ENCODE assay signal across 7 mouse cellular contexts in the genomic region with DNA sequence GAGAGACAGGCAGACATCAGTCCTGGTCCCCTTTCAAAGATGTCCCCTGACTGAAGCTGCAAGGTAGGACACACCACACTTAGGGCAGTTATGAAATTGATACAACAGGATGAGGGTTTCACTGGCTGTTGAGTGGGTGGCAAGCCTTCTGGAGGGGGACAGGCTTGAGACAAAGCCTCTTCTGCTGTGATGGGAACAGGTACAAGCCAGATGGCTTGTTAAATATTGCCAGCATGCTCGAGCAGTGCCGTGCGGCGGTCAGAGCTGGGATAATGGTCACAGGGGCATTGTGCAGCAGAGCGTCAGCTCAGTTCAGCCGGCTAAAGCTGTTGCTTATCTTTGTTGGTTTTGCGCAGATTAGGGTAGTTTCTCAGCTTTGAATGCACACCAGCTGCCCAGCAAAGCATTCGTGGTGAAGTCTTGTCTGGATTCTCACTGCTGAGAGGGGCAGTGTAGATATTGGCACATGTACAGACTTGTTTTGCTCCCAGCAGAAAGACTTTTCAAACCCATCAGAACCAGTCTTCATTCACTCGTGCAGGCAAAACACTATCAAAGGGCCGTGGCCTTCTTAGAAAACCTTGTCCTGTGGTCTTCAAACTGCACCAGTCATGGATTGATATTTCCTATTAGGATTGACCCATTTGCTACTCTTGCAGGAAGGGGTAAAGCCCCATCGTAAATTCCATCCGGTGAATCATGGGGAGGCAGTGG.
DNase-seq lines count a peak whose midpoint lies in the region; ATAC-seq lines count a peak whose summit lies in the region.

No protein-coding gene starts in this region.

- H3K4me2 ChIP-seq in midbrain, embryonic 16.5 days (ENCODE audit: low read length), result no peak overlapping the region
- no peak overlapping the region; the same call in 1 of the 2 replicates for H3K4me2 ChIP-seq in intestine, embryonic 15.5 days (replicated peaks)

- peak overlapping the region; percentile 59 for H3K27ac ChIP-seq in midbrain, embryonic 10.5 days (replicated peaks)
- no peak overlapping the region for H3K27ac ChIP-seq in midbrain, embryonic 16.5 days (ENCODE audit: low read length)
- no peak overlapping the region for H3K27ac ChIP-seq in intestine, embryonic 15.5 days

- WGBS in midbrain, embryonic 10.5 days, result 47% methylated on average over 12 of the region's 12 CpGs
- WGBS in midbrain, embryonic 16.5 days, result 36% methylated on average over 12 of the region's 12 CpGs
- WGBS in intestine, embryonic 15.5 days, result 39% methylated on average over 12 of the region's 12 CpGs

- ATAC-seq in midbrain, embryonic 16.5 days, result no peak
- peak; percentile 86 for ATAC-seq in intestine, embryonic 15.5 days

- H3K27me3 ChIP-seq in midbrain, embryonic 10.5 days (ENCODE audit: low read depth, poor library complexity, severe bottlenecking), result peaks cover 64% of the 10 kb centered on the region
- H3K27me3 ChIP-seq in midbrain, embryonic 16.5 days (ENCODE audit: control insufficient read depth, insufficient read depth, low read depth, low read length), result no peaks in the 10 kb centered on the region
- no peaks in the 10 kb centered on the region for H3K27me3 ChIP-seq in intestine, embryonic 15.5 days (replicated peaks)

- H3K9ac ChIP-seq in midbrain, embryonic 16.5 days (ENCODE audit: low read depth, low read length), result no peak overlapping the region
- H3K9ac ChIP-seq in intestine, embryonic 15.5 days, result no peak overlapping the region

- peak; percentile 44 for DNase-seq in midbrain, embryonic 10.5 days (ENCODE audit: low spot score)
- DNase-seq in layer of hippocampus, postnatal 36 days, result peak; percentile 9 to 11
- DNase-seq in spleen, postnatal 36 days (ENCODE audit: low spot score in 2 of 2), result no peak
- no peak for DNase-seq in heart, adult 18-20 months
- DNase-seq in heart, adult 8-10 months (ENCODE audit: low spot score), result no peak

- H3K4me1 ChIP-seq in midbrain, embryonic 10.5 days, result peaks cover 30% of the 10 kb centered on the region
- H3K4me1 ChIP-seq in midbrain, embryonic 16.5 days (ENCODE audit: control insufficient read depth, insufficient read depth, low read length), result no peaks in the 10 kb centered on the region
- no peaks in the 10 kb centered on the region for H3K4me1 ChIP-seq in intestine, embryonic 15.5 days (replicated peaks)

- no peak overlapping the region for H3K4me3 ChIP-seq in midbrain, embryonic 10.5 days
- no peak overlapping the region for H3K4me3 ChIP-seq in midbrain, embryonic 16.5 days (ENCODE audit: low read depth, low read length)
- H3K4me3 ChIP-seq in intestine, embryonic 15.5 days (replicated peaks), result no peak overlapping the region

- no peaks in the 10 kb centered on the region for H3K9me3 ChIP-seq in midbrain, embryonic 10.5 days (replicated peaks)
- H3K9me3 ChIP-seq in midbrain, embryonic 16.5 days (replicated peaks; ENCODE audit: control insufficient read depth, low read length, poor library complexity, severe bottlenecking), result no peaks in the 10 kb centered on the region
- no peaks in the 10 kb centered on the region for H3K9me3 ChIP-seq in intestine, embryonic 15.5 days

- no peaks in the 10 kb centered on the region for H3K36me3 ChIP-seq in midbrain, embryonic 10.5 days
- no peaks in the 10 kb centered on the region for H3K36me3 ChIP-seq in midbrain, embryonic 16.5 days (ENCODE audit: control insufficient read depth, insufficient read depth, low read length)
- H3K36me3 ChIP-seq in intestine, embryonic 15.5 days, result no peaks in the 10 kb centered on the region

Comparison
In these comparisons a context has a peak if more than half of its experiments do, and no peak if none do; other contexts are left out.
1. DNase-seq: peak in midbrain, embryonic 10.5 days (single experiment) and layer of hippocampus, postnatal 36 days (2 of 2); none in spleen, postnatal 36 days (0 of 2), heart, adult 18-20 months (0 of 2) and heart, adult 8-10 months (single experiment).